Mouse (Mus musculus) lung, embryonic 14.5 days (tissue): ENCODE measurements around the gene Bbs9. TPM values are rescaled to one million over a fixed set of nuclear protein-coding genes. Genes with fewer than 3 reads are reported as not detected.
A peak's percentile ranks its signal among the peaks of the same experiment; 100 is the strongest.

ENCODE experiments used
- ATAC-seq: fragments of 200-750 bp; cut with Nextera tagmentation; 2 replicates; pipeline ENCODE4 v1.8.0; 2017; ENCODE audit warnings: mild to moderate bottlenecking, moderate TSS enrichment, moderate library complexity; ENCODE audit not compliant: insufficient read depth
- DNase-seq: peaks from one replicate; pipeline ENCODE4 v3.0.0-alpha.2; 2015
- H3K27ac ChIP-seq: fragments of 300-500 bp; sonication (generic); 2 replicates; pipeline ENCODE4 v1.5.1; 2014; ENCODE audit warnings: low read depth, mild to moderate bottlenecking, moderate library complexity
- H3K27me3 ChIP-seq: fragments of 300-500 bp; sonication (generic); 2 replicates; pipeline ENCODE4 v1.6.1; 2014; ENCODE audit warnings: low read length, control low read depth; ENCODE audit not compliant: insufficient read depth
- H3K36me3 ChIP-seq: fragments of 300-500 bp; sonication (generic); 2 replicates; pipeline ENCODE4 v1.6.1; 2014; ENCODE audit warnings: control low read depth; ENCODE audit not compliant: insufficient read depth
- H3K4me1 ChIP-seq: fragments of 300-500 bp; sonication (generic); 2 replicates; pipeline ENCODE4 v1.6.1; 2014; ENCODE audit warnings: antibody characterized with exemption, control low read depth; ENCODE audit not compliant: insufficient read depth
- H3K4me2 ChIP-seq: fragments of 300-500 bp; sonication (generic); 2 replicates; pipeline ENCODE4 v1.6.1; 2014; ENCODE audit warnings: mild to moderate bottlenecking
- H3K4me3 ChIP-seq: fragments of 300-500 bp; sonication (generic); 2 replicates; pipeline ENCODE4 v1.5.1; 2014; ENCODE audit warnings: low read depth, low read length
- H3K9ac ChIP-seq: fragments of 300-500 bp; sonication (generic); 2 replicates; pipeline ENCODE4 v1.6.1; 2014
- H3K9me3 ChIP-seq: fragments of 300-500 bp; sonication (generic); 2 replicates; pipeline ENCODE4 v1.6.1; 2016; ENCODE audit warnings: low read depth, low read length, control low read depth
- CTCF ChIP-seq: IDR thresholded peaks from 2 replicates; pipeline ENCODE4 v1.5.1; 2016; ENCODE audit warnings: antibody characterized with exemption, low read depth
- WGBS: fragments of 180-500 bp; shearing (Covaris S2); extraction: QIAGEN DNeasy Blood & Tissue Kit; methylation state at CpG from one replicate; pipeline ENCODE4 v1.1.7; 2014; 5-methylcytosine and 5-hydroxymethylcytosine counted together
- polyA plus RNA-seq: library from polyadenylated mRNA; unstranded; fragments of >200 nt; fragmentation: Nextera tagmentation; extraction: Ambion mirVana; gene quantifications from 2 replicates; pipeline ENCODE4 v1.2.1, GENCODE M21; 2014

Bbs9 gene
- polyA plus RNA-seq, 1 experiment from 2014 or later, result 17.1 TPM

DNA sequence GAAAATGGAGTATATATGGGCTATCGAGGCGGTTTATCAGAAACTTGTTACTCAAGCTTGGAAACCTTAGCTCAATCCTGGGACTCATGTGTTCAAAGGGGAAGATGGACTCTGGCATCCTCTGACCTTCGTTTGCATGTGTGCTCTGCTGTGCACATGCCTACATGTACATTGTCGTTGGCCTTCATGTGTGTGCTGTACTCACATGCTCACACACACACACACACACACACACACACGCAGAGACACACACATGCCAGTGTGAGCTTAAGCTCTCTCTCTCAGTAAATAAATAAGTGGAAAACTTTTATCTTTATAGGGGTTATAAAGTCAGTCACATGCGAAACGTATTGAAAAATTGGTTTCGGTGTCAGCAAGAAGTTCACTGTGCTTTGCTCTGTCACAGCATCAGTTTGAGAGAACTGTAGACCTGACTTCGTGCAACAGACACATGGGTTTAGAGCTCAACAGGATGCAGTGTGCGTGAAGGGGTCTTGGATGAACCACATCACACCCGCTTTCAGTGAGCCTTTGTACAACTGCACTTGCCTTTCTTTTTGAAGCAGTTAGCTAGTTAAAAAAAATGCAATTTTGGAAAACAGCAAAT, 62.4 kb downstream of the Bbs9 start:
- Histone ChIP-seq H3K9me3 (no peaks in the 10 kb centered on the region), H3K4me2 (no peak overlapping the region), H3K36me3 (no peaks in the 10 kb centered on the region), H3K9ac (no peak overlapping the region), H3K4me3 (no peak overlapping the region), H3K27ac (no peak overlapping the region), H3K27me3 (no peaks in the 10 kb centered on the region), H3K4me1 (peaks cover 3% of the 10 kb centered on the region; the same call in 1 of the 2 replicates)
- WGBS, result 88% methylated on average over 11 of the region's 11 CpGs
- TF ChIP-seq CTCF, result no peak
- ATAC-seq (no peak), DNase-seq (no peak)

DNA sequence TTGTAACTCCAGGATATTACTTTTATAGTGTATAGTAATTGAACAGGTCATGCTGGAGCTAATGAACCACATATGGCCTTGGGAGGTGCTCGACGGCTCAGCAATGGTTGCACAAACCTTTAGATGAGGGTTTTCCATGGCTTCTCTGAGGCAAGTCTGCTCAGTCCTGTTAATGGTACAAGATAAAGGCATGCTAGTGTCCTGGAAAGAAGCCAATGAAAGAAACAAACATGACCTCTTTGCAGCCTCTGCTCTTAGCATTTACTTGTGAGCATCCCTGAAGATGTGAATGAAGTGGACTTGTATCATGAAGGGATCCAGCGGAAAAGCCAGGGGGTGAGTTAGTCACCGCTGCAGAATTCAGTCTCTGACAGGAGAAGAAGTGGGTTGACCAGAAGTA, 64.0 kb downstream of the Bbs9 start:
- Histone ChIP-seq H3K4me3 (no peak overlapping the region), H3K9ac (no peak overlapping the region), H3K4me1 (peaks cover 3% of the 10 kb centered on the region; the same call in 1 of the 2 replicates), H3K27me3 (no peaks in the 10 kb centered on the region), H3K4me2 (no peak overlapping the region), H3K27ac (no peak overlapping the region), H3K9me3 (no peaks in the 10 kb centered on the region), H3K36me3 (no peaks in the 10 kb centered on the region)
- no peak for ATAC-seq
- TF ChIP-seq CTCF, result no peak
- peak; percentile 64 for DNase-seq
- 54% methylated on average over 4 of the region's 4 CpGs for WGBS

DNA sequence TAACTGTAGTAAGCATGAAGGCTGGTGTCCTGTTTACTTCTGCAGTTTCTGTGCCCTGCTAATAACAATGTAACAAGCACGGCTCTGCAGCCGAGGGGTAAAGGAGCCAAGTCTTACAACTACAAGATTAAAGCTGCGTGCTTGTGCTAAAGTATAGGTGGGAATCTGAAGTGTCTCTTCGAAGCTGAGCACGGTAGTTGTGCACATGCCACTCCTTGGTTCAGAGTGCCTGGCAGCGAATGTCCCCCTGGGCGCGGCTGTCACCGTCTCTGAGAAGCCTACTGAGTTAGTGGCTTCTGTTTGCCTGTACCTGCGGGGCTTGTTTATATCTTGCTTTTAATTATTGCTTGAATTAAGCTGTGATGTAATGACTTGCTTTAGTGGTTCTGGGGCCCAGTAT, 65.6 kb downstream of the Bbs9 start:
- Histone ChIP-seq H3K4me1 (peaks cover 3% of the 10 kb centered on the region; the same call in 1 of the 2 replicates), H3K27me3 (no peaks in the 10 kb centered on the region), H3K36me3 (no peaks in the 10 kb centered on the region), H3K9ac (no peak overlapping the region), H3K9me3 (no peaks in the 10 kb centered on the region), H3K4me2 (no peak overlapping the region), H3K4me3 (no peak overlapping the region), H3K27ac (no peak overlapping the region)
- no peak for TF ChIP-seq CTCF
- WGBS, result 70% methylated on average over 10 of the region's 10 CpGs
- ATAC-seq, result no peak
- DNase-seq, result no peak

DNA sequence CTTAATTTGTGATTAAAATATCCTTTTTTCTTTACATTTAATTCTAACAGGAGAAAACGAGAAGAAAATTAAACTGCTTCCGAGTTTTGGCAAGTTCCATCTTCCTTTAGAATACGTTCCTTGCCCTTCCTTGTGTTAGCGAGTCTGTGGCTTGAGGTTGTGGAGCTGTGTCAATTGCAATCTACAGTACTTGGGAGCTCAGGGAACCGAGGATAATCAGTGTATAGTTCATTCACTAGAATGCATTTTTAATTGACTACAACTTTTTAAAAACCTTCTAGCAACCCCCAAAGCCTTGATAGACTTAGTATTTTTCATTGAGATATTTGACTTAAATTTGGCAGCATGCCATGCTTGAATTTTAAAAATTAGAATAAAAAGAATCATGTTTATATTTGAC, 68.0 kb downstream of the Bbs9 start:
- Histone ChIP-seq H3K27ac (no peak overlapping the region), H3K27me3 (no peaks in the 10 kb centered on the region), H3K9ac (no peak overlapping the region), H3K4me3 (no peak overlapping the region), H3K9me3 (no peaks in the 10 kb centered on the region), H3K4me1 (peaks cover 3% of the 10 kb centered on the region; the same call in 1 of the 2 replicates), H3K36me3 (no peaks in the 10 kb centered on the region), H3K4me2 (no peak overlapping the region)
- ATAC-seq, result no peak
- DNase-seq, result peak; percentile 57
- 77% methylated on average over 5 of the region's 5 CpGs for WGBS
- no peak for TF ChIP-seq CTCF

DNA sequence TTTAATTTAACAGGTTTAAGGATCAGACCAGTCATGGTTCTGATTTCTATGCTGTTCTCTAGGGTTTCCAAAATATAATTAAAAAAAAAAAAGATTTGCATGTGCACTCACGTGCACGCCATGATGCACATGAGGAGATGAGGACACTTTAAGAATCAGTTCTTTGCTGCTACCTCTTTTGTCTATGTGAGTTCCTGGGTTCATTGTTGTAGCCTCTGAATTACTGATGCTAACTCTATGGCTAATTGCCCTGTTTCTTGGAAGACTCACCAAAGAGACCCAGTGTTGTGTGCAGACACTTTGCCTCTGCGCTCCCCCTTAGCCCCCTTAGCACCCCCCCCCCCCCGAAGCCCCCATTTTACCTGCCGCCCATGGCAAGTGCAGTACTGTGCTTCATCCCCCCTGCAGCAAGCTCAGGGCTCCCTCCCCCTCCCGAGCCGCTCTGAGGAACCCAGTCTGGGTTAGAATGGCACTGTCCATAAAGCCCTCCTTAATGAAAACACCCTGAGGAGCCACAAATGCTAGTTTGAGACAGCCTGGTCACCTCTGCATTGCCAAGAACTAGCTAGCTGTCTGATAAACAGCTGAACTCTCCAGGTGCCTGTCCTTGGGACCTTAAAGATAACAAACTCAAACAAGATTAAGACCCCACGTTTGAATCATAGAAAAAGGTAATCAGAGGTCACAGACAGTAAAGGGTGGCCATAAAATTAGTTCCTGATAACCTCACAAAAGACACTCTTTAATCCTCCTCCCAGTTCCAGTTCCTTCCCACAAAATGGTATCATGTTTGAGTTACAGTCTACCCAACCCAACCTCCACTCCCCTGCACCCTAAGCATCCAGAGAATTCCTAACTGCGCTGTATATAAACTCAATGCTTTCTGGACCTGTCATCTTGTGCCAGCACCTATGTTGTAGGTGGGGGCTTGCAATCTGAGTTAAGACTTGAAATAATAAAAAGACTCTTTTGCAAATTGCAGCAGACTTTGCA, 69.1 kb downstream of the Bbs9 start:
- TF ChIP-seq CTCF, result no peak
- WGBS, result 64% methylated on average over 9 of the region's 9 CpGs
- ATAC-seq, result no peak

DNA sequence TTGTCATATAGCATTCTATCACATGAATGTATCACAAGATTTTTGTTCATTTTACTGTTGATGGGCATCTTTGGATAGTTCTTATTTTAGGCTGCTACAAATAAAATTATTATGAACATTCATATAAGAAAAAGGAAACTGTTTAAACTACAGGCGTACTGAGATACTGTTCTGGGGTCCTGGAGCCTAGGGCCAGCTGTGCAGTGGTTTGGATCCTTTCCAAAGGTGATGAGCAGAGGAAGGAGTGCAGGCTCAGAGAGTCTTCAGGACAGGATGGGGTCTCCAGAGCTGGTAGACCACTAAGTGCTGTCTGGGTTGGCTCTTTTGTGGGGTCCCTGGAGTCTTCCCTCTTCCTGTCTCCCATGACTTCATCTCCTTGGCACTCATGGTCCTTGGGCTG, 75.8 kb downstream of the Bbs9 start:
- Histone ChIP-seq H3K4me2 (no peak overlapping the region), H3K9me3 (no peaks in the 10 kb centered on the region), H3K27ac (no peak overlapping the region), H3K9ac (no peak overlapping the region), H3K36me3 (no peaks in the 10 kb centered on the region), H3K27me3 (no peaks in the 10 kb centered on the region), H3K4me1 (no peaks in the 10 kb centered on the region), H3K4me3 (no peak overlapping the region)
- 49% methylated on average over 1 of the region's 1 CpGs for WGBS
- no peak for ATAC-seq
- TF ChIP-seq CTCF, result no peak
- DNase-seq, result no peak

More for the DNA sequence above, 69.1 kb downstream of the Bbs9 start:
- Histone ChIP-seq H3K4me2 (no peak overlapping the region), H3K27me3 (no peaks in the 10 kb centered on the region), H3K4me1 (no peaks in the 10 kb centered on the region), H3K36me3 (no peaks in the 10 kb centered on the region), H3K27ac (no peak overlapping the region), H3K4me3 (no peak overlapping the region), H3K9me3 (no peaks in the 10 kb centered on the region), H3K9ac (no peak overlapping the region)
- DNase-seq, result no peak

DNA sequence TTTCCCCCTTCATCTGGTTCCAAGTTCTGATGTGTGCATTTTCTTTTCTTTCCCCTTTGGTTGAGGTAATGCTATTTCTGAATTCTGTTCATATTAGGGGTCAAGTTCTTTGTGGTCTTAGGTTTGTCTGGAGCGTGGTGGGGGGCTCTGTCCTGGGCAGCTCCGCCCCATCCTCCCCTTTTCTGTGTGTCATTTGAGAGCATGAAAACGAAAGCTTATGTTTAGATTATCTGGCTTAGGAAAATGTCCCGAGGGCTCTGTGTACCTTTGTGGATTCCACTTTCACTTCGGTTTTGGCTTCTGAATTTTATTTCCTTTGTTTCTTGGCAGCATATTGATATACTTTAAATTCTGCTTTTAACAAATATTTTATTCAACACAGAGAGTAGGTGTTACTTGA, 80.6 kb downstream of the Bbs9 start:
- H3K4me2 ChIP-seq, result no peak overlapping the region
- no peak overlapping the region for H3K4me3 ChIP-seq
- 34% methylated on average over 5 of the region's 5 CpGs for WGBS
- H3K36me3 ChIP-seq, result no peaks in the 10 kb centered on the region
- H3K27me3 ChIP-seq, result no peaks in the 10 kb centered on the region
- H3K27ac ChIP-seq, result no peak overlapping the region
- ATAC-seq (no peak), DNase-seq (no peak)
- no peaks in the 10 kb centered on the region for H3K4me1 ChIP-seq
- H3K9me3 ChIP-seq, result no peaks in the 10 kb centered on the region
- no peak for TF ChIP-seq CTCF
- H3K9ac ChIP-seq, result no peak overlapping the region
